Mouse (Mus musculus) limb, embryonic 10.5 days (tissue): ENCODE measurements at regions not wholly inside any gene's neighbourhood (a gene's known extent, or its start where the extent isn't known, plus 50 kb on each side); places are given as distances from the start of the nearest gene placed in this dataset.

ENCODE experiments used
- DNase-seq: peaks from one replicate; pipeline ENCODE4 v3.0.0-alpha.2; 2017; ENCODE audit warnings: low spot score
- H3K27ac ChIP-seq: fragments of 300-500 bp; sonication (generic); 2 replicates; pipeline ENCODE4 v1.5.1; 2016; ENCODE audit warnings: mild to moderate bottlenecking
- H3K27me3 ChIP-seq: fragments of 300-500 bp; sonication (generic); 2 replicates; pipeline ENCODE4 v1.6.1; 2016; ENCODE audit warnings: low read depth, mild to moderate bottlenecking; ENCODE audit not compliant: poor library complexity, severe bottlenecking
- H3K36me3 ChIP-seq: fragments of 300-500 bp; sonication (generic); 2 replicates; pipeline ENCODE4 v1.6.1; 2016; ENCODE audit warnings: mild to moderate bottlenecking, moderate library complexity
- H3K4me1 ChIP-seq: fragments of 300-500 bp; sonication (generic); 2 replicates; pipeline ENCODE4 v1.6.1; 2016
- H3K4me3 ChIP-seq: fragments of 300-500 bp; sonication (generic); 2 replicates; pipeline ENCODE4 v1.5.1; 2016; ENCODE audit warnings: mild to moderate bottlenecking, moderate library complexity
- H3K9me3 ChIP-seq: fragments of 300-500 bp; sonication (generic); replicated peaks from 2 replicates; pipeline ENCODE4 v1.6.1; 2016; ENCODE audit warnings: mild to moderate bottlenecking
- WGBS: fragments of 180-500 bp; shearing (Covaris S2); methylation state at CpG from one replicate; pipeline ENCODE4 v1.1.7; 2016; 5-methylcytosine and 5-hydroxymethylcytosine counted together

DNA sequence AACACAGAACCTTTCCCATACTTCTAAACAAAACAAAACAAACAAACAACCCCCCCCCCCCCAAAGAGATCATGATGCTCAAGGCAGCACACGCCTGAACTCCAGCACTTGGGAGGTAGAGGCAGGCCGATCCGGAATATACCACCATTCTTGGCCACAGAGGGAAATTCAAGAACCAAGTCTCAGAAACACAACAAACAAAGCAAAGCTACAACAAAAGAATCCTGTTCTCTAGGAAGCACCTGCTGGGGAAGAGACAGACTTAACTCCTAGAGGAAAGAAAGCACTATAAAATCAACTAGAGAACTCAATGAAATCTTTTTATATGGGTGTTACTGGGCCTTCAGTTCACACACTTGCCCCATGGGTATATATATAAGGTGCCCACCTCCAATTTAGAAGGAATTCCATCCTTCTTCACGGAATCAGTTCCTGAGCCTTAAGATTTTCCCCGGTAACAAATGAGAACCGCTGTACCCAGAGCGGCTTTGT, 96.1 kb downstream of the Tmco5 start:
- Histone ChIP-seq H3K27ac (peak overlapping the region; percentile 98), H3K9me3 (no peaks in the 10 kb centered on the region), H3K36me3 (no peaks in the 10 kb centered on the region), H3K27me3 (no peaks in the 10 kb centered on the region), H3K4me1 (peaks cover 88% of the 10 kb centered on the region), H3K4me3 (peak overlapping the region; percentile 56)
- WGBS, result 32% methylated on average over 7 of the region's 7 CpGs
- DNase-seq, result no peak

DNA sequence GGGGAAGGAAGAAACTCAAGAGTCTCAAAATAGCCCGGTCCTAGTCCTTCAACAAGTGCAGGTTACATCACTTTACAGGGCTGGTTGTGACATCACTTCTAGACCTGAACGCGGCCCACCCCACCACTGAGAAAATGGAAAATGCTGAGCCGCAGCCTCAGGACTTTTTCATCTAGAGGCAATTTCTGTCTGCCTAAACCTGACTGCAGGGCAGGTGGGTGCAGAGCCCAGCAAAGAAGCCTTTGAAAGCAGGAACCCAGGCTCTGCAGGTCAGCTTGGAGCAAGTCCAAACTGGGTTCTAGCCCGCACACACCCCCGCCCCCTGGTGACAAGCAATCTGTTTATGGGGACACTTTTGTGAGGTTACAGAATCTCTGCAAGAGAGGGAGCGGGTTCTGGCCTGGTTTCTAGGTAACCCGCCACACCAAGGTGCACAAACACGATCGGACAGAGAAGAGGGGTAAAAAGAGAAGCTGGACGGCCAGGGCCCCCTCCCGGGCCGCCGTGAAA, 96.7 kb downstream of the Tmco5 start:
- Histone ChIP-seq H3K27ac (peak overlapping the region; percentile 98), H3K27me3 (no peaks in the 10 kb centered on the region), H3K4me3 (peak overlapping the region; percentile 56), H3K36me3 (no peaks in the 10 kb centered on the region), H3K9me3 (no peaks in the 10 kb centered on the region), H3K4me1 (peaks cover 93% of the 10 kb centered on the region)
- no peak for DNase-seq
- 3% methylated on average over 14 of the region's 14 CpGs for WGBS

DNA sequence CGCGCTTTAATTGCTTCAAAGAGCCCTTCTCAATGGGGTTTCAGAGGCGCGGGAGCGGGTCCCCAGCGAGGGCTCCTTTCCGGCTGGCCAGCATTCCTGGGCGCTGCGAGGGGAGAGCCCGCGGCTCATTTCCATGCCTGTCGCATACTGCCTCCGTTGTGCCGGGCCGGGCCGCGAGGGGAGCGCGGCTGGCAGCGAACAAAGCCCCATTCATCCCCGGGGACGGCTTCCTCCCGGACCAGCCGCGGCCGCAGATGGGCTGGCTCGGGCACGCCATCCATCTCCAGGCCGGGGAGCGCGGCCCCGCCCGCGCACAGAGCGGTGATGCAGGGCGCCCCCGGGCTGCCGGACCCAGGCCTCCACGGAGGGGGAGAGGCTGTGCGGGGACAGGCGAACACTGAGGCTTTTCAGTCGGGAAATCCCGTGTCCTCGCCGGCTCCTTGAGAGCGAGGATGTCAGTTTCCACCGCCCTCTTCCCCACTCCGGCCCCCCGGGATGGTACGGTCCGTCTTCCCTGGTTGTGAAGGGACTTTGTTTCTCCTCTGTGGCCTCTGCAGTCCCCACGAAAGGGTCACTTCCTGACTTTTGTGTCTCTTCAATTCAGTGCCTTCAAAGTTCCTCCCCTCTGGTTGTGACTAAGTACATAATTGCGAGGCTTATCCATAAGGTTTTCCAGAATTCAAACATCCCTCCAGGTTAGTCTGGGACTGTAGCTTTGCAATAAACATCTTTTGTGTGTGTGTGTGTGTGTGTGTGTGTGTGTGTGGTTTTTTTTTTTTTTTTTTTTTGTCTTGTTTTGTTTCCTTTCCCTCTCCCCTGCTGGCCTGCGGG, 97.3 kb downstream of the Tmco5 start:
- Histone ChIP-seq H3K27me3 (no peaks in the 10 kb centered on the region), H3K9me3 (no peaks in the 10 kb centered on the region), H3K4me1 (peaks cover 99% of the 10 kb centered on the region), H3K4me3 (peak overlapping the region; percentile 56), H3K27ac (peak overlapping the region; percentile 98), H3K36me3 (no peaks in the 10 kb centered on the region)
- DNase-seq, result peak; percentile 91
- under 1% methylated on average over 54 of the region's 54 CpGs for WGBS

- Histone ChIP-seq H3K4me3 (peak overlapping the region; percentile 56), H3K27ac (peak overlapping the region; percentile 98)
Measured at GRCm38 (mm10) chr2:116976432-116976750, 97.9 kb downstream of the Tmco5 start.

DNA sequence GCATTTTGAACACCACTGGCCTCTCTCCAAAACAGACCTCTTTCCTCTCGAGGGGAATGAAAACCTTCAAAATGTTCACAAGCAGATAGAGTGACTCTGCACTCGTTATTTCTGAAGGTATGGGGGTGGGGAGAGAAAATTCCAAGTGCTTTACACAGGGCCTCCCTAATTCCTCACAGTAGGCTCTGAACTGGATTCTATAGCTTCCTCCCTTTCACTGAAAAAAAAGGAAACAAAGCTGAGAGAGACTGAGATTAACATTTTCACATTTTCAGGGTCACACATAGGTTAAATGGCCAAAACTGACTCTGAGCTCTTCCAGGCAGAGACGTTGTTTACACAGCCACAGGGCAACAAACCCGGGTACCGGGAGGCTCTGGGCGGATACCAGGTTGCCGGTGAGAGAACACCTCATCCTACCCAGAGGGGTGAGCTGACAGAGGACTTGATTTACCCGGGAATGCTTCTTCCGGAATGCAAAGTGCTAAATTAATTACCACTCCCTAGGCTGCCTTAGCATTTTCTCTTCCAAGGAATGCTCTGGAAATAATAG, 98.5 kb downstream of the Tmco5 start:
- Histone ChIP-seq H3K9me3 (no peaks in the 10 kb centered on the region), H3K36me3 (no peaks in the 10 kb centered on the region), H3K4me1 (peaks cover 87% of the 10 kb centered on the region), H3K27ac (peak overlapping the region; percentile 98), H3K4me3 (peak overlapping the region; percentile 56; the same call in 1 of the 2 replicates), H3K27me3 (no peaks in the 10 kb centered on the region)
- 5% methylated on average over 9 of the region's 9 CpGs for WGBS
- no peak for DNase-seq

More at GRCm38 (mm10) chr2:116976432-116976750, 97.9 kb downstream of the Tmco5 start:
- H3K4me1 ChIP-seq, result peaks cover 94% of the 10 kb centered on the region
- H3K9me3 ChIP-seq, result no peaks in the 10 kb centered on the region
- no peaks in the 10 kb centered on the region for H3K27me3 ChIP-seq
- no peaks in the 10 kb centered on the region for H3K36me3 ChIP-seq
- DNase-seq, result peak; percentile 66
- under 1% methylated on average over 7 of the region's 7 CpGs for WGBS

GRCm38 (mm10) chr2:116977771-116978600, 99.5 kb downstream of the Tmco5 start:
- DNase-seq, result no peak
- Histone ChIP-seq H3K36me3 (no peaks in the 10 kb centered on the region), H3K4me1 (peaks cover 78% of the 10 kb centered on the region), H3K27ac (peak overlapping the region; percentile 82), H3K4me3 (no peak overlapping the region), H3K9me3 (no peaks in the 10 kb centered on the region), H3K27me3 (no peaks in the 10 kb centered on the region)
- WGBS, result 52% methylated on average over 10 of the region's 10 CpGs

GRCm38 (mm10) chr2:116978809-116979208, 100.3 kb downstream of the Tmco5 start:
- 62% methylated on average over 4 of the region's 4 CpGs for WGBS
- Histone ChIP-seq H3K27ac (peak overlapping the region; percentile 82), H3K4me1 (peaks cover 70% of the 10 kb centered on the region), H3K27me3 (no peaks in the 10 kb centered on the region), H3K36me3 (no peaks in the 10 kb centered on the region), H3K4me3 (no peak overlapping the region), H3K9me3 (no peaks in the 10 kb centered on the region)
- DNase-seq, result no peak

DNA sequence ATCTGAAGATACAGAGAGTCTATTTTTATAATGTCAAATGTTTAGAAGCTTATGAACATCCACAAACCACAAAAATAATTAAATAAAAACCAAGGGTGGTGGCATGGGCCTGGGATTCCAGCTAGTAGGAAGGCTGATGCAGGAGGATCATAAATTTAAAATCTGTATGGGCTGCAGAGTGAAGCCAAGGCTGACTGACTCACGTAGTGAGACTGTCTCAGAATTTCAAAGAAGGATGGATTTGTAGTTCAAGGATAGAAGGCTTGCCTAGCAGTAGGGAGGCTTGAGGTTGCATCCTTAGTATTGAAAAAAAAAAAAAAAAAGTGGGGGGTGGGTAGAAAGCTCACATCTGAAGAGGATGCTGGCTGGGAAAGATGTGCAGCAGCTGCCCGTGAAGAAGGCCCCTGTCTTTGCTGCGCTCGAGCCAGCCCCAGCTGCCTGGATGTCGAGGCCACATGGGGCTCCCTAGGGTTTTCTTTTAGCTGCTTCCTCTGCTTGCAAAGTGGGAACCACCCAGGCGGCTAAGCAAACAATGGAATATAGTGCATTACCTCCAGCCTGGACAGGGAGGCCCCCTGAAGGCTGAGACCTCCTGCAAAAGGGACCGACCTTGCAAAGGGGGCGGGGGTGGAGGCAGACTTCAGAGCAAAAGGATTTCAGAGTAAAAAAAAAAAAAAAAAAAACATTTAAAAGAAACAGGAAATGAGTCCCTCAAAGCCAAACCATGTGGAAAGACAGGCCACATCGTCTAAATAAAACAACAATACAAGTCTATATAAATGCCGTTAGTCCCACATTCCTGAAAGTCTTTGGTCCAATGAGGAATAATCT, 101.3 kb downstream of the Tmco5 start:
- DNase-seq, result peak; percentile 62
- Histone ChIP-seq H3K27ac (peak overlapping the region; percentile 86), H3K4me3 (no peak overlapping the region)

GRCm38 (mm10) chr2:116980692-116981091, 102.2 kb downstream of the Tmco5 start:
- Histone ChIP-seq H3K4me1 (peaks cover 51% of the 10 kb centered on the region), H3K27me3 (no peaks in the 10 kb centered on the region), H3K9me3 (no peaks in the 10 kb centered on the region), H3K4me3 (no peak overlapping the region), H3K36me3 (no peaks in the 10 kb centered on the region), H3K27ac (peak overlapping the region; percentile 86)
- 41% methylated on average over 5 of the region's 5 CpGs for WGBS
- DNase-seq, result no peak

More for the DNA sequence above, 101.3 kb downstream of the Tmco5 start:
- peaks cover 60% of the 10 kb centered on the region for H3K4me1 ChIP-seq
- H3K36me3 ChIP-seq, result no peaks in the 10 kb centered on the region
- H3K9me3 ChIP-seq, result no peaks in the 10 kb centered on the region
- 4% methylated on average over 10 of the region's 10 CpGs for WGBS
- no peaks in the 10 kb centered on the region for H3K27me3 ChIP-seq

DNA sequence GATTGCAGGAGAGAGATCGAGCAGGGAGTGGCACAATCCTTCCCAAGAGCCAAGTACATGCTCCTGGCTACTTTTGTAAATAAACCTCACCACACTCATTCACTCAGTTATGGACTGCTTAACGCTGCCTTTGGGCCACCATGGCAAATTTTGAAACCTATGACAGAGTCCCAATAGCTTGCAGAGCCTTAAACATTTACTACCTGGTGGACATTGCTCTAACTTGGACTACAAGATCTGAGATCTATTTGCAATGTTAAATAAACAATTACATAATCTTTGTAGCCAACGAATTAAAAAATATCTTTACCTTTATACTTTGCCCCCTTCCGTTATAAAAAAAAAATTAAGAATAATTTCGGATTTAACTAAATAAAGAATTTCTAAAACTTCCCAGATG, 104.9 kb downstream of the Tmco5 start:
- H3K27ac ChIP-seq, result no peak overlapping the region
- H3K4me3 ChIP-seq, result no peak overlapping the region
- no peaks in the 10 kb centered on the region for H3K9me3 ChIP-seq
- WGBS, result 91% methylated on average over 5 of the region's 5 CpGs
- no peaks in the 10 kb centered on the region for H3K36me3 ChIP-seq
- no peak for DNase-seq
- peaks cover 26% of the 10 kb centered on the region for H3K4me1 ChIP-seq
- H3K27me3 ChIP-seq, result no peaks in the 10 kb centered on the region

GRCm38 (mm10) chr2:116983821-116984351, 105.4 kb downstream of the Tmco5 start:
- Histone ChIP-seq H3K36me3 (no peaks in the 10 kb centered on the region), H3K4me3 (no peak overlapping the region), H3K27me3 (no peaks in the 10 kb centered on the region), H3K9me3 (no peaks in the 10 kb centered on the region), H3K4me1 (peaks cover 20% of the 10 kb centered on the region), H3K27ac (no peak overlapping the region)
- 83% methylated on average over 10 of the region's 10 CpGs for WGBS
- DNase-seq, result no peak

DNA sequence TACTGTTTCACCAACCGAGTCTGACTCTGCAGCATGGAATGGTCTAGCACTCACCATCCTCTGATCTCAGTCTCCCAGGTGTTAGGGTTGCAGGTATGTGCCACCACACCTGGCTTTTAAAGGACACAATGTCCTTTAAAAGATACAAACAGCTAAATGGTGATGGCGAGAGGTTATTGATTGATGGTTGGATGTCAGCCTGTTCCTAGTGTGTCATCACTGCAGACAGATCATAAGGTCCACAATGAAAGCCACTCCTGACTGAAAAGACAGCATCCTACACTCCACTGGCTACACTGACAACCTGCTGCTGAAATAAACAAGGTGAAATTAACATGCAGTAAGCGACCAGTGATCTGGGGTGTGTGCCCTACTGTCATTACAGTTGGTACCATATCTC, 106.1 kb downstream of the Tmco5 start:
- Histone ChIP-seq H3K36me3 (no peaks in the 10 kb centered on the region), H3K27me3 (no peaks in the 10 kb centered on the region), H3K4me1 (peaks cover 13% of the 10 kb centered on the region), H3K27ac (no peak overlapping the region), H3K9me3 (no peaks in the 10 kb centered on the region), H3K4me3 (no peak overlapping the region)
- WGBS, result 76% methylated on average over 3 of the region's 3 CpGs
- DNase-seq, result no peak
